Mouse (Mus musculus): Measurements from ENCODE around the gene Slc13a4. TPM values are rescaled to one million over a fixed set of nuclear protein-coding genes. Genes with fewer than 3 reads are reported as not detected.

Slc13a4 gene
- total RNA-seq, 2 experiments from 2014 or later = 10.5 TPM

GRCm38 (mm10) chr6:35309406-35309805 is 1.5 kb upstream of the Slc13a4 start:
- no peak for DNase-seq (ENCODE audit: extremely low spot score in 1 of 2, low spot score in 2 of 2)
- intact Hi-C loops (cut with DNase I) = no loop called here

GRCm38 (mm10) chr6:35307136-35307535 is 795 bp downstream of the Slc13a4 start:
- DNase-seq (ENCODE audit: extremely low spot score in 1 of 2, low spot score in 2 of 2) = no peak
- intact Hi-C loops (cut with DNase I) = no loop called here

- DNase-seq (ENCODE audit: extremely low spot score in 1 of 2, low spot score in 2 of 2) = peak in 1 of 2 experiments; percentile 39
- intact Hi-C loops (cut with DNase I) = no loop called here
Observed at GRCm38 (mm10) chr6:35303355-35303900, 4.5 kb downstream of the Slc13a4 start.

- no peak for DNase-seq (ENCODE audit: extremely low spot score in 1 of 2, low spot score in 2 of 2)
- intact Hi-C loops (cut with DNase I) = no loop called here
Observed at GRCm38 (mm10) chr6:35302581-35302980, 5.3 kb downstream of the Slc13a4 start.

- intact Hi-C loops (cut with DNase I) = no loop called here
- no peak for DNase-seq (ENCODE audit: extremely low spot score in 1 of 2, low spot score in 2 of 2)
Observed at GRCm38 (mm10) chr6:35298323-35298722, 9.6 kb downstream of the Slc13a4 start.

- DNase-seq (ENCODE audit: extremely low spot score in 1 of 2, low spot score in 2 of 2) = no peak
- intact Hi-C loops (cut with DNase I) = no loop called here
Observed at GRCm38 (mm10) chr6:35297516-35298227, 10.3 kb downstream of the Slc13a4 start.

- intact Hi-C loops (cut with DNase I) = no loop called here
Observed at GRCm38 (mm10) chr6:35297001-35297400, 10.9 kb downstream of the Slc13a4 start.

GRCm38 (mm10) chr6:35294964-35295363 is 13.0 kb downstream of the Slc13a4 start:
- DNase-seq (ENCODE audit: extremely low spot score in 1 of 2, low spot score in 2 of 2) = peak in 1 of 2 experiments; percentile 14
- intact Hi-C loops (cut with DNase I) = no loop called here

More at GRCm38 (mm10) chr6:35297001-35297400, 10.9 kb downstream of the Slc13a4 start:
- DNase-seq (ENCODE audit: extremely low spot score in 1 of 2, low spot score in 2 of 2) = peak; percentile 27 to 53

GRCm38 (mm10) chr6:35289676-35290075 is 18.3 kb downstream of the Slc13a4 start:
- DNase-seq (ENCODE audit: extremely low spot score in 1 of 2, low spot score in 2 of 2) = no peak

GRCm38 (mm10) chr6:35288920-35289319 is 19.0 kb downstream of the Slc13a4 start:
- no peak for DNase-seq (ENCODE audit: extremely low spot score in 1 of 2, low spot score in 2 of 2)
- intact Hi-C loops (cut with DNase I) = no loop called here

More at GRCm38 (mm10) chr6:35289676-35290075, 18.3 kb downstream of the Slc13a4 start:
- intact Hi-C loops (cut with DNase I) = no loop called here

- intact Hi-C loops (cut with DNase I) = no loop called here
- peak; percentile 41 to 80 for DNase-seq (ENCODE audit: extremely low spot score in 1 of 2, low spot score in 2 of 2)
Observed at GRCm38 (mm10) chr6:35288114-35288761, 19.7 kb downstream of the Slc13a4 start.

GRCm38 (mm10) chr6:35279306-35279705 is 28.6 kb downstream of the Slc13a4 start:
- intact Hi-C loops (cut with DNase I) = no loop called here
- DNase-seq (ENCODE audit: extremely low spot score in 1 of 2, low spot score in 2 of 2) = no peak

- intact Hi-C loops (cut with DNase I) = no loop called here
- no peak for DNase-seq (ENCODE audit: extremely low spot score in 1 of 2, low spot score in 2 of 2)
Observed at GRCm38 (mm10) chr6:35277903-35278587, 29.9 kb downstream of the Slc13a4 start.

- intact Hi-C loops (cut with DNase I) = no loop called here
Observed at GRCm38 (mm10) chr6:35273391-35274082, 34.4 kb downstream of the Slc13a4 start.

GRCm38 (mm10) chr6:35271868-35272765 is 35.8 kb downstream of the Slc13a4 start:
- DNase-seq (ENCODE audit: extremely low spot score in 1 of 2, low spot score in 2 of 2) = no peak

More at GRCm38 (mm10) chr6:35273391-35274082, 34.4 kb downstream of the Slc13a4 start:
- no peak for DNase-seq (ENCODE audit: extremely low spot score in 1 of 2, low spot score in 2 of 2)

GRCm38 (mm10) chr6:35271094-35271855 is 36.7 kb downstream of the Slc13a4 start:
- DNase-seq (ENCODE audit: extremely low spot score in 1 of 2, low spot score in 2 of 2) = no peak
- intact Hi-C loops (cut with DNase I) = no loop called here

More at GRCm38 (mm10) chr6:35271868-35272765, 35.8 kb downstream of the Slc13a4 start:
- intact Hi-C loops (cut with DNase I) = no loop called here

GRCm38 (mm10) chr6:35269643-35270042 is 38.3 kb downstream of the Slc13a4 start:
- intact Hi-C loops (cut with DNase I) = no loop called here

More at GRCm38 (mm10) chr6:35269643-35270042, 38.3 kb downstream of the Slc13a4 start:
- no peak for DNase-seq (ENCODE audit: extremely low spot score in 1 of 2, low spot score in 2 of 2)
